Mouse (Mus musculus): ENCODE measurements around the gene Pcsk1. TPM values are rescaled to one million over a fixed set of nuclear protein-coding genes. Genes with fewer than 3 reads are reported as not detected.

Pcsk1 gene
- total RNA-seq (2022) = under 1 TPM; 0.05 to 0.51 (median 0.19) TPM

DNA sequence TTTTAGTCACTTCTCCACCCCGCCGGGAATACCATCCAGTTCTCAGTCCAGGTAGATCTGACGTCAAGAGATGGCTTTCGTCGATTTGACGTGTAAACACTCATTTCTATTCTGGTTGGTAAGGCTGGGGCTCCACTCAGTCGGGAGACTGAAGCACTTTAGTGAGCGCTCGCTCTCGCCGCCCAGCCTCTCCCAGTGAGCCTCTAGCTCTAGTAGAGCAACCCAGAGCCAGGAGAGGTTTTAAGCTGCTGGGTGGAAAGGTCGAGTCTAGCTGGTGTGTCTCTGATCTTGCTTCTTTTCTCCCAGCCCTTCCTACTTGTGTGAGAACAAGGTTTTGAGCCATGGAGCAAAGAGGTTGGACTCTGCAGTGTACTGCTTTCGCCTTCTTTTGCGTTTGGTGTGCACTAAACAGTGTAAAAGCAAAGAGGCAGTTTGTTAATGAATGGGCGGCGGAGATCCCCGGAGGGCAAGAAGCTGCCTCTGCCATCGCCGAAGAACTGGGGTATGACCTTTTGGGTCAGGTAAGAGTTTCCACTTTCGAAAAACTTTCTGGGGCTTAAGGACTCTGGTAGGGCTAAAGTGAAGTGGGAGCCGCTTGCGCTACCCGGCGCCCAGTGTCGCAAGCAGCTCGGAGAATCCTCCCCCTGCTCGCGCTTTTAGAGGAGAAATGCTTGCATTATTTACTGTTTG is at the start of gene Pcsk1:
TSS of gene Pcsk1 (plus strand) at position 106 of the 690 bp plus-strand sequence.
- DNase-seq (ENCODE audit: low spot score in 2 of 2) = no peak

DNA sequence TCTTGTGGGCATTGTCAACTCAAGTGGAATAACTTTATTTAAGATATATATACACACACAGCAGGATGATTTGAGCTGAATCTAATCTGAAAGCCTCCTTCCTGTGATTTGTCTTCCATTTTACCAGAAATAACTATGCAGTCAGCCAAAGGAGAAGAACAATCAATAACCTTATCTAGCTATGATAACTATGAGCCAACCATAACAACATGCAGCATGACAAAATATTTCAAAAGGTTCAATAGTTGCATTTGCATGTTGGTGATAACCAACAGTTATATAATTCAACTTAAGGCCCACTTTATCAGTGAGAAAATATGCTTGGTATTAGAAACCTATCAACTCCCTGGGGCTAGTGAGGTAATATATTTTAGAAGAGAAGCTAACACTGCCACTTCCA is 30.8 kb upstream of the Pcsk1 start:
- no peak for DNase-seq (ENCODE audit: low spot score in 2 of 2)

GRCm38 (mm10) chr13:75063947-75064346 is 25.7 kb upstream of the Pcsk1 start:
- no peak for DNase-seq (ENCODE audit: low spot score in 2 of 2)

GRCm38 (mm10) chr13:75088597-75088996 is 1.0 kb upstream of the Pcsk1 start:
- no peak for DNase-seq (ENCODE audit: low spot score in 2 of 2)

DNA sequence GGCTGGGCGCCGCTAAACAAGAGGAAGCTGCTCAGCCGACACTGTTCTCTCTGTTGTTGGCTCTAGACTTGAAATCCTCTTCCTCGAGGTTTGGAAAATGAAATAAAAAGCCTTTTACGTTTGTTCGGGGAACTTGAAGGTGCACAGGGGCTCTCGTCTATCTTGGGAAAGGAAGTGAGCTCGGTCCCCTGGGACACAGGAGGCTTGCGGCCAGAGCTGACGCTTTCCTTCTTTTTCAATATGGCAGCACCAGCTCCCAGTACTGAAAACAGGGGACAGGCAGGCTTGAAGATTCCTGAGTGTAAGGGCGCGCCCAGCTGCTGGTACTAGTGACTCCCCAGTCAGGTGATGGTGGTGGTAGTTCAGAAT is 769 bp downstream of the Pcsk1 start:
- DNase-seq (ENCODE audit: low spot score in 2 of 2) = no peak

DNA sequence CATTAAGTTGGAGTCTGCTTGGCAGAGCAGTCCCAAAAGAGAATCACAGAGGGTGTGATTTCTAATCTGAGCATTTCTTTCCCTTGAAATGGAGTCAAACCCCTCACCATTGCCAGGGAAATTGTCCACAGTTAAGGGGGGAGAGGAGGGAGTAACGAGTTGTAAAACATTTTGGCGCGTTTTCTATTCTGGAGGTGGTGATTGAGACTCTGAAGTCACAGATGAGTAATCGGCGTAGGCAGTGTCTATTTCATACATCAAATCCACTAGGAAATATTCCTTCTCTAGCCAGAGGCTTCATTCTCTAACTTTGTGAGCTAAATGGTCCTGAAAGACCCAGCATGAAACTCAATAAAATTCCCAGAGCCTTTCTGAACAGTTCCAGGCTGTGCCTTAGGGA is 1.4 kb downstream of the Pcsk1 start:
- no peak for DNase-seq (ENCODE audit: low spot score in 2 of 2)

- DNase-seq (ENCODE audit: low spot score in 2 of 2) = no peak
These were observed 5.9 kb downstream of the Pcsk1 start for GRCm38 (mm10) chr13:75095487-75095886.

DNA sequence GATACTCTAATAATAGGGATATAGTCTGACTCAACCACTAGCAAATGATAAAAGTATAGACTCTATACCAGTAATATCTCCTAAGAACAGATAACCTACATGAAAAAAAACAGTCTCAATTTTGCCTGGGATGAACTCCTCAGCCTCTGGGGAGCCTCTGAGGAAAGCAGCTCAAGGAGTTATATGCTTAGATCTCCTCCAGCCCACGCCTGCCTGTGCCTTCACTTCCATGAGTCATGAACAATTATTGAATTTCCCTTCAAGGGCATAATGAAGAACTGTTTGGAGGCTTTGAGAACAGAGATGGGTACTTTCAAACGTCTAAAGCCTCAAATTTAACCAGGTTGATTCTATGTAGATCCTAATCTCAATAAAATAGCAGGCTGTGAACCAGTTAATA is 23.5 kb downstream of the Pcsk1 start:
- no peak for DNase-seq (ENCODE audit: low spot score in 2 of 2)

GRCm38 (mm10) chr13:75114007-75114424 is 24.4 kb downstream of the Pcsk1 start:
- no peak for DNase-seq (ENCODE audit: low spot score in 2 of 2)

DNA sequence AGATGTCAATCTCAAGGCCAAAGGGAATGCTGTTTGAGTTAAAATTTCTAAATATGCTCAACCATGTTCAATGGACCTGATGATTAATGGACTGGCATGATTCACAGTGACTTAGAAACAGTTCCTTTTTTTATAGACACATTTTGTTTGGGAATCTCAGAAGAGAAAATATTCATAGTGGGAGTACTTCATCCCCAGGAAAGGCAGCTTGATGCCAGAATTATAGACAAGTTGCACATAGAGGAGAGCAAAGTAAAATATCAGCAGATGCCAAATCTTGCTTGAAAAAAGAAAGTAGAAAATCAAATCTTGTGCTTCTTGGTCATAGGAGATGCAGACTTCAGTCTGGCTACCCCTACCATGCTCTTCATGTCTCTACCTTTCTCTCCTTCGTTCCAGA is 25.2 kb downstream of the Pcsk1 start:
- DNase-seq (ENCODE audit: low spot score in 2 of 2) = no peak

DNA sequence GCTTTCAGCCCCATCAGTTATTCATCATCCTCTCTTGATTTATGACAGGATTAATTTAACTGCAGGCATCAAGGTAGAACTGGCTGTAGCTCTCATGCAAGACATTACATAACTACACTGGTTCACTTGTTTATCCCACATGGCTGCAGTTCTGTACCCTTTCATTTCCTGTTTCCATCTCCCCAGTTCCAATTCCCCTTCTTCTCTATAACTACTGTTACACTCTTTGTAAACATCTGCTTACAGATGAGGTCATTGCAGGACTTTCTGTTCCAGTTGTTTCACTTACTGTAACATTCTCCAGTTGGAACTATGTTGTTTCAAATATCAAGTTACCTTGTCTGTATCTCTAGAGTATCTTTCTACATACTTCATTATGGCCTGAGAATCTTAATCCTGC is 46.2 kb downstream of the Pcsk1 start:
- DNase-seq (ENCODE audit: low spot score in 2 of 2) = no peak

- no peak for DNase-seq (ENCODE audit: low spot score in 2 of 2)
These were observed 71.0 kb downstream of the Pcsk1 start for GRCm38 (mm10) chr13:75160661-75161060.

GRCm38 (mm10) chr13:75163408-75163807 is 73.8 kb downstream of the Pcsk1 start:
- DNase-seq (ENCODE audit: low spot score in 2 of 2) = no peak
